Mouse (Mus musculus) testis, adult 2 months (tissue): ENCODE measurements at regions not wholly inside any gene's neighbourhood (a gene's known extent, or its start where the extent isn't known, plus 50 kb on each side); places are given as distances from the start of the nearest gene placed in this dataset.

Experiments used
- CTCF ChIP-seq: fragments of 200-500 bp; IDR thresholded peaks from 2 replicates; pipeline ENCODE4 v1.5.1; 2012; ENCODE audit warnings: low read depth, mild to moderate bottlenecking, inconsistent platforms, low read length, moderate library complexity; ENCODE audit not compliant: control insufficient read depth, insufficient read depth, insufficient replicate concordance
- POLR2A ChIP-seq: fragments of 200-500 bp; IDR thresholded peaks from 2 replicates; pipeline ENCODE4 v1.6.1; 2012; ENCODE audit warnings: low read depth, mild to moderate bottlenecking, inconsistent platforms, low read length, moderate library complexity; ENCODE audit not compliant: control insufficient read depth

DNA sequence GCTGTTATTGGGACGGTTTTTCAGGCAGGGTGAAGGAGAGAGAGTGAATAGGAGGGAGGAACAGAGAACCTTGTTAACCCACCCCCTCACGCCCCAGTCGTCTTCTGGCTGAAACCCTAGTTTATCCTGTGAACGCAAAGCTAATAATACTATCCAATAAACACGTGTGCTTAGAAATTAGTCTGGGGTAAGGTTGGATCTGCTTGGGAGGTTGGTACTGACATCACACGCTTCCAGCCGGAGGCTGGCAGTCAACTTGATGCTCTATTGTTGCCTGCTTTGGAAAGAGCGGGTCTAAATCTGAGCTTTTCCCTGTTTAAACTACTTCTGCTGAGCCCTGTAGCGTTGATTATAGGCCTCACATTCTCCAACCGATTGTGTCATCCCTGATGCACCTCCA, 138.4 kb upstream of the Mdm1 start:
- no peak for TF ChIP-seq CTCF
- no peak for TF ChIP-seq POLR2A
